Mouse (Mus musculus) heart, embryonic 15.5 days (tissue): ENCODE results near the gene Gm11011. TPM values are rescaled to one million over a fixed set of nuclear protein-coding genes. Genes with fewer than 3 reads are reported as not detected.
"Not testable (repeated sequence)": the region's sequence is repeated elsewhere in the genome, so short reads cannot be mapped to it uniquely, and the experiment has no call there.

Experiments used
- ATAC-seq: fragments of 200-750 bp; cut with Nextera tagmentation; replicated peaks from 2 replicates; pipeline ENCODE4 v1.8.0; 2017; ENCODE audit warnings: low read depth, moderate TSS enrichment; ENCODE audit not compliant: insufficient number of reproducible peaks, insufficient read depth, low FRiP score
- H3K27ac ChIP-seq: fragments of 300-500 bp; sonication (generic); 2 replicates; pipeline ENCODE4 v1.5.1; 2015; ENCODE audit warnings: mild to moderate bottlenecking, inconsistent platforms
- H3K27me3 ChIP-seq: fragments of 300-500 bp; sonication (generic); 2 replicates; pipeline ENCODE4 v1.6.1; 2015; ENCODE audit warnings: inconsistent platforms
- H3K36me3 ChIP-seq: fragments of 300-500 bp; sonication (generic); 2 replicates; pipeline ENCODE4 v1.6.1; 2015; ENCODE audit warnings: mild to moderate bottlenecking, inconsistent platforms
- H3K4me1 ChIP-seq: fragments of 300-500 bp; sonication (generic); replicated peaks from 2 replicates; pipeline ENCODE4 v1.6.1; 2015; ENCODE audit warnings: inconsistent platforms
- H3K4me2 ChIP-seq: fragments of 300-500 bp; sonication (generic); 2 replicates; pipeline ENCODE4 v1.6.1; 2015; ENCODE audit warnings: inconsistent platforms, mild to moderate bottlenecking, moderate library complexity
- H3K4me3 ChIP-seq: fragments of 300-500 bp; sonication (generic); 2 replicates; pipeline ENCODE4 v1.5.1; 2015; ENCODE audit warnings: mild to moderate bottlenecking, inconsistent platforms
- H3K9ac ChIP-seq: fragments of 300-500 bp; sonication (generic); 2 replicates; pipeline ENCODE4 v1.6.1; 2015; ENCODE audit warnings: mild to moderate bottlenecking, inconsistent platforms
- H3K9me3 ChIP-seq: fragments of 300-500 bp; sonication (generic); replicated peaks from 2 replicates; pipeline ENCODE4 v1.6.1; 2016; ENCODE audit warnings: inconsistent platforms
- WGBS: fragments of 180-500 bp; shearing (Covaris S2); methylation state at CpG from one replicate; pipeline ENCODE4 v1.1.7; 2015; ENCODE audit warnings: mixed read lengths; 5-methylcytosine and 5-hydroxymethylcytosine counted together
- polyA plus RNA-seq: library from polyadenylated mRNA; unstranded; fragments of >200 nt; fragmentation: Nextera tagmentation; extraction: Ambion mirVana; gene quantifications from 2 replicates; pipeline ENCODE4 v1.2.1, GENCODE M21; 2015

The Gm11011 gene
- not detected in 2 replicates for polyA plus RNA-seq

- not testable (repeated sequence) for H3K27ac ChIP-seq, H3K4me2 ChIP-seq, ATAC-seq, H3K4me1 ChIP-seq, H3K9ac ChIP-seq, H3K27me3 ChIP-seq, H3K36me3 ChIP-seq, H3K4me3 ChIP-seq, H3K9me3 ChIP-seq
These were observed at the start of gene Gm11011 for GRCm38 (mm10) chr2:169587645-169588044. Gm11011 (minus strand) TSS chr2:169587745.

GRCm38 (mm10) chr2:169636414-169636813 is 48.9 kb upstream of the Gm11011 start:
- 58% methylated on average over 4 of the region's 4 CpGs for WGBS
- H3K27ac ChIP-seq: no peak overlapping the region
- no peaks in the 10 kb centered on the region for H3K36me3 ChIP-seq
- H3K9ac ChIP-seq: no peak overlapping the region
- ATAC-seq: no peak
- H3K4me1 ChIP-seq: peaks cover 12% of the 10 kb centered on the region; the same call in 1 of the 2 replicates
- no peaks in the 10 kb centered on the region for H3K27me3 ChIP-seq
- H3K4me3 ChIP-seq: no peak overlapping the region; the same call in 1 of the 2 replicates
- no peaks in the 10 kb centered on the region for H3K9me3 ChIP-seq
- H3K4me2 ChIP-seq: peak overlapping the region; percentile 92; the same call in 1 of the 2 replicates

GRCm38 (mm10) chr2:169635428-169635827 is 47.9 kb upstream of the Gm11011 start:
- Histone ChIP-seq H3K4me2 (peak overlapping the region; percentile 92), H3K4me1 (peaks cover 12% of the 10 kb centered on the region; the same call in 1 of the 2 replicates), H3K4me3 (peak overlapping the region; percentile 67), H3K27me3 (no peaks in the 10 kb centered on the region), H3K9me3 (no peaks in the 10 kb centered on the region), H3K36me3 (no peaks in the 10 kb centered on the region), H3K27ac (peak overlapping the region; percentile 81), H3K9ac (peak overlapping the region; percentile 22; the same call in 1 of the 2 replicates)
- no peak for ATAC-seq
- WGBS: 36% methylated on average over 7 of the region's 7 CpGs

- H3K4me2 ChIP-seq: peak overlapping the region; percentile 92
- peaks cover 12% of the 10 kb centered on the region; the same call in 1 of the 2 replicates for H3K4me1 ChIP-seq
- H3K4me3 ChIP-seq: peak overlapping the region; percentile 67
- H3K27me3 ChIP-seq: no peaks in the 10 kb centered on the region
- 52% methylated on average over 17 of the region's 17 CpGs for WGBS
- H3K9me3 ChIP-seq: no peaks in the 10 kb centered on the region
- 0 out of 2 replicates have a peak overlapping the region, but pooled peaks have one; percentile 22 for H3K9ac ChIP-seq
- peak overlapping the region; percentile 81 for H3K27ac ChIP-seq
- no peaks in the 10 kb centered on the region for H3K36me3 ChIP-seq
- no peak for ATAC-seq
These were observed 47.3 kb upstream of the Gm11011 start for GRCm38 (mm10) chr2:169634619-169635382.

GRCm38 (mm10) chr2:169633491-169634289 is 46.1 kb upstream of the Gm11011 start:
- ATAC-seq: no peak
- under 1% methylated on average over 38 of the region's 38 CpGs for WGBS

GRCm38 (mm10) chr2:169632338-169633151 is 45.0 kb upstream of the Gm11011 start, which contains the start of gene Tshz2:
Tshz2 (plus strand) TSS chr2:169633013.
- WGBS: under 1% methylated on average over 22 of the region's 22 CpGs
- peak within 1 kb of the TSS; percentile 81 for H3K27ac ChIP-seq
- ATAC-seq: peak; percentile 74
- H3K4me1 ChIP-seq: peaks cover 12% of the 10 kb centered on the region; the same call in 1 of the 2 replicates
- peak within 1 kb of the TSS; percentile 76 for H3K9ac ChIP-seq
- H3K27me3 ChIP-seq: no peaks in the 10 kb centered on the region
- H3K4me3 ChIP-seq: peak within 1 kb of the TSS; percentile 67
- no peaks in the 10 kb centered on the region for H3K36me3 ChIP-seq
- peak within 1 kb of the TSS; percentile 92 for H3K4me2 ChIP-seq
- H3K9me3 ChIP-seq: no peaks in the 10 kb centered on the region

More at GRCm38 (mm10) chr2:169633491-169634289, 46.1 kb upstream of the Gm11011 start:
- Histone ChIP-seq H3K36me3 (no peaks in the 10 kb centered on the region), H3K4me3 (peak overlapping the region; percentile 67), H3K27me3 (no peaks in the 10 kb centered on the region), H3K27ac (peak overlapping the region; percentile 81), H3K4me1 (peaks cover 12% of the 10 kb centered on the region; the same call in 1 of the 2 replicates), H3K4me2 (peak overlapping the region; percentile 92), H3K9me3 (no peaks in the 10 kb centered on the region), H3K9ac (peak overlapping the region; percentile 76)

GRCm38 (mm10) chr2:169630070-169630469 is 42.5 kb upstream of the Gm11011 start:
- H3K4me2 ChIP-seq: no peak overlapping the region
- H3K4me1 ChIP-seq: peaks cover 12% of the 10 kb centered on the region; the same call in 1 of the 2 replicates
- no peak overlapping the region for H3K4me3 ChIP-seq
- H3K27ac ChIP-seq: no peak overlapping the region
- H3K9me3 ChIP-seq: no peaks in the 10 kb centered on the region
- no peaks in the 10 kb centered on the region for H3K36me3 ChIP-seq
- no peak for ATAC-seq
- H3K27me3 ChIP-seq: no peaks in the 10 kb centered on the region
- H3K9ac ChIP-seq: no peak overlapping the region
- 85% methylated on average over 3 of the region's 3 CpGs for WGBS

- Histone ChIP-seq H3K4me3 (peak overlapping the region; percentile 15), H3K27me3 (no peaks in the 10 kb centered on the region), H3K4me2 (peak overlapping the region; percentile 53), H3K4me1 (peaks cover 7% of the 10 kb centered on the region; the same call in 1 of the 2 replicates), H3K9ac (no peak overlapping the region), H3K36me3 (no peaks in the 10 kb centered on the region), H3K27ac (no peak overlapping the region), H3K9me3 (no peaks in the 10 kb centered on the region)
- peak; percentile 43; the same call in 1 of the 2 replicates for ATAC-seq
- WGBS: 38% methylated on average over 15 of the region's 15 CpGs
These were observed 33.7 kb upstream of the Gm11011 start for GRCm38 (mm10) chr2:169621201-169621710.

- Histone ChIP-seq H3K9ac (no peak overlapping the region), H3K4me2 (no peak overlapping the region), H3K4me1 (0 out of 2 replicates have a peak, but pooled peaks cover 5% of the 10 kb centered on the region), H3K9me3 (no peaks in the 10 kb centered on the region), H3K4me3 (no peak overlapping the region), H3K36me3 (no peaks in the 10 kb centered on the region), H3K27me3 (no peaks in the 10 kb centered on the region), H3K27ac (no peak overlapping the region)
- no peak for ATAC-seq
- 69% methylated on average over 6 of the region's 6 CpGs for WGBS
These were observed 28.5 kb upstream of the Gm11011 start for GRCm38 (mm10) chr2:169615998-169616397.

GRCm38 (mm10) chr2:169614683-169615082 is 27.1 kb upstream of the Gm11011 start:
- no peak overlapping the region for H3K9ac ChIP-seq
- ATAC-seq: no peak
- H3K4me3 ChIP-seq: no peak overlapping the region
- no peak overlapping the region for H3K27ac ChIP-seq
- no peaks in the 10 kb centered on the region for H3K27me3 ChIP-seq
- H3K9me3 ChIP-seq: no peaks in the 10 kb centered on the region
- no peaks in the 10 kb centered on the region for H3K36me3 ChIP-seq
- 0 out of 2 replicates have a peak, but pooled peaks cover 2% of the 10 kb centered on the region for H3K4me1 ChIP-seq
- no peak overlapping the region for H3K4me2 ChIP-seq
- WGBS: 51% methylated on average over 4 of the region's 4 CpGs
